Mouse (Mus musculus) neural tube, embryonic 13.5 days (tissue): Measurements from ENCODE around the gene Oit1. TPM values are rescaled to one million over a fixed set of nuclear protein-coding genes. Genes with fewer than 3 reads are reported as not detected.

ENCODE experiments used
- ATAC-seq: fragments of 200-750 bp; cut with Nextera tagmentation; 2 replicates; pipeline ENCODE4 v1.8.0; 2017; ENCODE audit warnings: low read depth, mild to moderate bottlenecking, moderate TSS enrichment, moderate library complexity
- H3K27ac ChIP-seq: fragments of 300-500 bp; sonication (generic); replicated peaks from 2 replicates; pipeline ENCODE4 v1.5.1; 2015; ENCODE audit warnings: moderate library complexity, mild to moderate bottlenecking, inconsistent platforms
- H3K27me3 ChIP-seq: fragments of 300-500 bp; sonication (generic); 2 replicates; pipeline ENCODE4 v1.6.1; 2015; ENCODE audit warnings: mild to moderate bottlenecking, inconsistent platforms
- H3K36me3 ChIP-seq: fragments of 300-500 bp; sonication (generic); 2 replicates; pipeline ENCODE4 v1.6.1; 2015; ENCODE audit warnings: mild to moderate bottlenecking, inconsistent platforms
- H3K4me1 ChIP-seq: fragments of 300-500 bp; sonication (generic); replicated peaks from 2 replicates; pipeline ENCODE4 v1.6.1; 2015; ENCODE audit warnings: inconsistent platforms
- H3K4me2 ChIP-seq: fragments of 300-500 bp; sonication (generic); 2 replicates; pipeline ENCODE4 v1.6.1; 2015; ENCODE audit warnings: inconsistent platforms, mild to moderate bottlenecking, moderate library complexity
- H3K4me3 ChIP-seq: fragments of 300-500 bp; sonication (generic); 2 replicates; pipeline ENCODE4 v1.5.1; 2015; ENCODE audit warnings: mild to moderate bottlenecking, inconsistent platforms
- H3K9ac ChIP-seq: fragments of 300-500 bp; sonication (generic); 2 replicates; pipeline ENCODE4 v1.6.1; 2015; ENCODE audit warnings: moderate library complexity, mild to moderate bottlenecking, inconsistent platforms
- H3K9me3 ChIP-seq: fragments of 300-500 bp; sonication (generic); 2 replicates; pipeline ENCODE4 v1.6.1; 2016; ENCODE audit warnings: inconsistent platforms
- WGBS: fragments of 180-500 bp; shearing (Covaris S2); methylation state at CpG from one replicate; pipeline ENCODE4 v1.1.7; 2015; 5-methylcytosine and 5-hydroxymethylcytosine counted together
- polyA plus RNA-seq: library from polyadenylated mRNA; unstranded; fragments of >200 nt; fragmentation: Nextera tagmentation; extraction: Ambion mirVana; gene quantifications from 2 replicates; pipeline ENCODE4 v1.2.1, GENCODE M21; 2015

The Oit1 gene
- polyA plus RNA-seq, 1 experiment from 2014 or later = not detected

DNA sequence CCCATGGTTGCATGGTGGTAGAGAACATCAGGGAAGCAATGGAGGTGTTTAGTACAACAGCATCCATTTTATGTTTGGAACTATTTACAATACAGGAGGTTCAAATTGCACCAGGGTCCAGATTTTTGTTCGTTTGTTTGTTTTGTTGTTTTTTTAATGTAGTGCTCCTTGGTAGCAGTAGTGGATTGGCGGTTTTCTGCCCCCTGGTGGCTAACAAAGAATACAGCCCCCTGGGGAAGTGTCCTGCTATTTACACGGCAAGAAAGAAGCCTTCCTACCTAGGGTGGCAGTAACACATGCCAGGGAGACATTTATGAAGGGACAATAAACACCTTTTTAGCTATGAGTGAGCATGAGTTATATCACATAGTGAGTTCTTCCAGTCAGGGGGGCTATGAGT, 64.0 kb downstream of the Oit1 start:
- no peaks in the 10 kb centered on the region for H3K36me3 ChIP-seq
- WGBS = 17% methylated on average over 3 of the region's 3 CpGs
- H3K27me3 ChIP-seq = peaks cover 78% of the 10 kb centered on the region
- no peak overlapping the region for H3K27ac ChIP-seq
- H3K9me3 ChIP-seq = no peaks in the 10 kb centered on the region
- H3K9ac ChIP-seq = no peak overlapping the region
- no peak for ATAC-seq
- H3K4me3 ChIP-seq = no peak overlapping the region
- peaks cover 27% of the 10 kb centered on the region for H3K4me1 ChIP-seq
- no peak overlapping the region for H3K4me2 ChIP-seq

DNA sequence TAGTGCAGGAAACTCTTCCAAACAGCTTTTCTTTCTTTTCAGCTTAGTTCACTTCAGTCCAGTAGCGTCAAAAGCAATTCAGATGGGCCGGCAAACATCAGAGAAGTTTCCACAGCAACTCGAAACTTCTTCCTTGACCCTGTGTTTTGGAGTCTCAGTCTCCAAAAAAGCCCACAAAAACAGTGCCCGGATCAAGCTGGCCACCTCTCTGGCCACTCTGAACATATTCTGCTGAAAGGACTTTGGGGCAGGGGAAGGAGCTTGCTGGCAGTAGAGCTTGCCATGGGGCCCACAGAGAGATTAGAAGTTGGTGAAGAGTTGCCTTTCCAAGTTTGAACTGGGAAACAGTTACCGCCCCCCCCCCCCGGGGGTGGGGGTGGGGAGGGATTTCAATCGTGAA, 64.7 kb downstream of the Oit1 start:
- Histone ChIP-seq H3K27me3 (peaks cover 76% of the 10 kb centered on the region), H3K4me1 (peaks cover 32% of the 10 kb centered on the region), H3K27ac (no peak overlapping the region), H3K36me3 (no peaks in the 10 kb centered on the region), H3K9me3 (no peaks in the 10 kb centered on the region), H3K4me2 (no peak overlapping the region), H3K9ac (no peak overlapping the region), H3K4me3 (no peak overlapping the region)
- ATAC-seq = no peak
- WGBS = 33% methylated on average over 7 of the region's 7 CpGs

DNA sequence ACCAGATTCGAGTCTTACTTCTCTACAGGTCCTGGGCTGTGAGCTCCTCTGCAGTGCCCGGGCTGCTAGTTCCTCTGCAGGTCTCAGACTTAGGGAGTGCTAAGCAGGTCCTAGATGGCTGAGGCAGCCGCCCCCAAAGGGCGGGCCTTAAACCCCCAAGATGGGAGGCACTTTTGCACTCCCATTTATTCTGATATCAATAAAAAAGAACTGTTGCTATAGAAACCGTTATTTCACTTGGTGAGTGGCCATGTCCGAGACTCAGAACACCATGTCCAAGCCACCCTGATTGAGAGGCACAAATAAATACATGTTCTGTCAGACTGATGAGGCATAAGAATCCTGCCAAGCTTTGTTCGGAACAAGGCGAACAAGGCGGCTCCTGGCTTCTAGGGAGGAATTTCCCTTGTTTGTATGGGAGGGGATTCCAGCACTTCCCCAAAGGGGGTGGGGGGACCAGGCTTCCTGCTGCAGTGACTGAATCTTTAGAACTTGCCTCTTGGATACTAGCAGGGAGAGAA, 68.9 kb downstream of the Oit1 start:
- peaks cover 11% of the 10 kb centered on the region for H3K4me1 ChIP-seq
- no peak overlapping the region for H3K4me3 ChIP-seq
- 10% methylated on average over 9 of the region's 9 CpGs for WGBS
- no peaks in the 10 kb centered on the region for H3K9me3 ChIP-seq
- no peak overlapping the region for H3K9ac ChIP-seq
- ATAC-seq = no peak
- peaks cover 40% of the 10 kb centered on the region for H3K27me3 ChIP-seq
- no peak overlapping the region for H3K27ac ChIP-seq
- no peaks in the 10 kb centered on the region for H3K36me3 ChIP-seq
- H3K4me2 ChIP-seq = peak overlapping the region; percentile 21; the same call in 1 of the 2 replicates

DNA sequence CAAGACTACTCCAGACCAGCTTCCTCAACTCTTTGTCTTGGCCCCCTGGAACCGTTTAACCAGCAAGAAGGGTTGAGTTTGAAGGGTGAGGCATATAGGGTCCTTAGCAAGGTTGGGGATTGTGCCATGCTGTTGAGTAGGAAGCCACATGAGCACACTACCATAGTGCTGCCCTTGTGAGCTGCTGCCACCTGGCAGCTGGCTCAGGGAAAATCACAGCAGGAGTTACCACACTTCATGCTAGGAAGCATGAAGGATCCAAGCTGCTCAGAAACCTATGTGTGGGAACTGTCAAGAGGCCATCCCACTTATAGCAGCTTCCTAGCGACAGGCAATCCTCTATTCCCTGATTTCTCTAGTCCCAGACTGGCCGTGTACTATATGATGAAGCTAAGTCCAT, 69.9 kb downstream of the Oit1 start:
- 69% methylated on average over 3 of the region's 3 CpGs for WGBS
- Histone ChIP-seq H3K27me3 (peaks cover 30% of the 10 kb centered on the region), H3K4me2 (no peak overlapping the region), H3K4me3 (no peak overlapping the region), H3K9ac (no peak overlapping the region), H3K9me3 (no peaks in the 10 kb centered on the region), H3K4me1 (peaks cover 11% of the 10 kb centered on the region), H3K36me3 (no peaks in the 10 kb centered on the region), H3K27ac (no peak overlapping the region)
- no peak for ATAC-seq

DNA sequence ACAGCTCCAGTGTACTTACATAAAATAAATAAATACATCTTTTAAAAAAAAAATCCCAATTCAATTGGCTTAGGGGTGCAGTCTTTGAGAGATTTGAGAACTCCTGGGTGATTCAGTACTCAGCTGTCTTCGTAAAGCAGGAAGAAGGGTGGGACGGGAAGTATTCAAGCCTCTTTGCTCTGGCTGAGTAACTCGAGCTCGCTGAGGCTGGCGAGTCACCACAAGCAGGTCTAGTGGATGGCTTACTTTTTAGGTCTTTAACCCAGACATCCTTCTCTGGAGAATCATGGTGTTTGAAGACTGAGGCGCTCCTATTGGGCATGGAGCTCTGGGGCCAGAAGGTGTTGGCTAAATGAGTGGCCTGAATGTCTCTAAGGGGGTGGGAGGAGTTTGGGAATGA, 71.7 kb downstream of the Oit1 start:
- H3K4me1 ChIP-seq = peaks cover 22% of the 10 kb centered on the region
- WGBS = 84% methylated on average over 6 of the region's 6 CpGs
- H3K4me3 ChIP-seq = no peak overlapping the region
- H3K4me2 ChIP-seq = no peak overlapping the region
- no peak for ATAC-seq
- no peaks in the 10 kb centered on the region for H3K36me3 ChIP-seq
- H3K27me3 ChIP-seq = peaks cover 21% of the 10 kb centered on the region
- no peak overlapping the region for H3K27ac ChIP-seq
- no peak overlapping the region for H3K9ac ChIP-seq
- H3K9me3 ChIP-seq = no peaks in the 10 kb centered on the region

DNA sequence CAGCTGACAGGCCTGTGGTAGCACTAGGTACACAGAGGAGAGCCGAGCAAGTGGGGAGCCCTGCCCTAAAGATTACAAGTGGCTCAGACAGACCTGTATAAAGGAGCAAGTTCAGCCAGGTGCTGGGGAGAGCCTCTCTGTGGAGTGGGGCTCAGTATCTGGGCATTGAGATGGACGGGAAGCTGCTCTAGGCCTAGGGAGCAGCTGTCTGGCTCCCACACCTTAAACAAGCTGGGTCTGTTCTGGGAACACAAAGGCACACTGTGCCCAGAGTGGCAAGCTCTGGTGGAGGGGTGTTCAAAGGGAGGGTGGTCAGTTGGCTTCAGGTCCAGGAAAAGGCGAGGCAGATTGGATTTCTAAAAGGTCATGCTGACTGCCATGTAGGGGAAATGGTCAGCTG, 73.5 kb downstream of the Oit1 start:
- H3K4me1 ChIP-seq = peaks cover 20% of the 10 kb centered on the region
- H3K27ac ChIP-seq = no peak overlapping the region
- no peak overlapping the region for H3K4me3 ChIP-seq
- H3K9me3 ChIP-seq = no peaks in the 10 kb centered on the region
- peaks cover 15% of the 10 kb centered on the region for H3K27me3 ChIP-seq
- ATAC-seq = no peak
- H3K4me2 ChIP-seq = no peak overlapping the region
- no peak overlapping the region for H3K9ac ChIP-seq
- H3K36me3 ChIP-seq = no peaks in the 10 kb centered on the region
- WGBS = 53% methylated on average over 3 of the region's 3 CpGs

DNA sequence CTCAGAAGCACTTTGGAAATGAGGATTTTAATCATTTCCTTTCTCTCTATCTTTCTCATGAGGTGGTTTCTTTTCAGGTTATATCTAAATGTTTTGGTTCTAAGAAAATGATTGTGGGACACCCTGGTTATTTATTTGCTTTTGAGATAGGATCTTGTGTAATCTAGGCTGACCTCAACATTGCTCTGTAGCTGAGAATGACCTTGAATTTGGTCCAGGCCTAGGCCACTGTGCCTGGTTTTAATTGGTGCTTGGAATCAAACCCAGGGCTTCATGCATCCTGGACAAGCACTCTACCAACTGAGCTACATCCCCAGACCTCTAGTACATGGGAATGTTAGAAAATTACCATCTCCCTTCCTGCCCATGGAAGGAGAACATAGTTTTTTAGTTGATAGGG, 74.5 kb downstream of the Oit1 start:
- no peak overlapping the region for H3K4me2 ChIP-seq
- H3K27me3 ChIP-seq = peaks cover 14% of the 10 kb centered on the region
- H3K9ac ChIP-seq = no peak overlapping the region
- no peaks in the 10 kb centered on the region for H3K9me3 ChIP-seq
- peaks cover 11% of the 10 kb centered on the region; the same call in 1 of the 2 replicates for H3K4me1 ChIP-seq
- H3K36me3 ChIP-seq = no peaks in the 10 kb centered on the region
- no peak for ATAC-seq
- H3K4me3 ChIP-seq = no peak overlapping the region
- H3K27ac ChIP-seq = peak overlapping the region; percentile 33; the same call in 1 of the 2 replicates

DNA sequence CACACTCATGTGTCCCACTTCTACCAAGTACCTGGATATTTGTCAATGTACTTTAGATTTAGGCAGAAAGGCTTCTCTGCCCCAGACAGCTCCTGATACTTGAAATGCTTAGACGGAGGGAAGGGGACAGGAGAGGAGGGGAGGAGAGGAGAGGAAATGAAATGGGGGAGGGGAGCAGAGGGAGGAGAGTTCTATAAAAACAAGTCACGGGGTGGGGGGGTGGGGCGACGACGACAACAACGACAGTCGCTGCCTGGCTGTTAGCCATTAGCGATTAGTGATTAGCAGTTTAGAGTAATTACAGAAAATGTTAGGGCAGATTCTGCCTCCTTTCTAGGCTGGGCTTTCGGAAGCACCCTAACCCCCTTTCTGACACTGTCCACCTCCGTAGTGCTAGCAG, 75.9 kb downstream of the Oit1 start:
- ATAC-seq = no peak
- Histone ChIP-seq H3K4me3 (no peak overlapping the region), H3K9ac (no peak overlapping the region), H3K9me3 (no peaks in the 10 kb centered on the region), H3K4me2 (no peak overlapping the region), H3K36me3 (no peaks in the 10 kb centered on the region), H3K4me1 (peaks cover 11% of the 10 kb centered on the region; the same call in 1 of the 2 replicates), H3K27me3 (peaks cover 13% of the 10 kb centered on the region), H3K27ac (no peak overlapping the region)
- WGBS = 9% methylated on average over 10 of the region's 10 CpGs

DNA sequence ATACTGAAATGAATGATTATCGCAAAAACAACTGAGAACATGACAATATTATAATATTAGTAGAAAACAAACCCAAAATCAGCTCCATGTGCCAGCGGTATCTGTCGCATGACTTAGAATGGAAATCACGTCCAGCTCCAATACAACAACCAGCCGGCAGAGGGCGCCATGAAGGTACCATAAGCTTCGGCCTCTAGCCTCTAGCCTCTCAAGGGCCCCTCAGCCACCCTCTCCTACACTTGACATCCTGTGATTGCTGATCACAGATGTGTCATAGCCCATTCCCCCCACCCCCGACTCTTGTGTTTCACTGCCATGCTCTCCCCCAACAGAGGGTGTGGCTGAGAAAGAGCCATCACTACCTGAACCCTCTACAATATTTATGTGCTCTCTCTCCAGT, 78.3 kb downstream of the Oit1 start:
- no peak for ATAC-seq
- H3K27me3 ChIP-seq = peaks cover 13% of the 10 kb centered on the region
- H3K4me2 ChIP-seq = no peak overlapping the region
- no peaks in the 10 kb centered on the region for H3K9me3 ChIP-seq
- H3K27ac ChIP-seq = no peak overlapping the region
- H3K4me3 ChIP-seq = no peak overlapping the region
- no peaks in the 10 kb centered on the region for H3K36me3 ChIP-seq
- WGBS = 27% methylated on average over 8 of the region's 8 CpGs
- H3K9ac ChIP-seq = no peak overlapping the region
- H3K4me1 ChIP-seq = peaks cover 11% of the 10 kb centered on the region; the same call in 1 of the 2 replicates

Other genes with a start within 250 kb of the Oit1 start
- 259 and 285 TPM in 2 replicates for gene Pdhb, start 205.7 kb downstream of the Oit1 start, polyA plus RNA-seq
- 14.5 and 18.7 TPM in 2 replicates for gene Kctd6, start 164.6 kb downstream of the Oit1 start, polyA plus RNA-seq
- 0.36 TPM in 1 of 2 replicates, not detected in the other for gene Acox2, start 119.4 kb downstream of the Oit1 start, polyA plus RNA-seq
- gene Fam107a, start 60.7 kb downstream of the Oit1 start, polyA plus RNA-seq = 0.84 and 0.91 TPM in 2 replicates